In genomic region chr6:55453548-55453947, GRCm38 (mm10) we compare ENCODE assay signal across 9 mouse cellular contexts. TPM values are rescaled to one million over a fixed set of nuclear protein-coding genes. Genes with fewer than 3 reads are reported as not detected.
DNase-seq lines count a peak whose midpoint lies in the region; ATAC-seq and TF ChIP-seq lines count a peak whose summit lies in the region.
"Had no signal": no experiment of that assay in that cellular context is flagged by ENCODE, and none has a peak within 500 bp of the region (broad histone marks: within the 10 kb centered on the region; RNA-seq: fewer than 3 reads in every experiment).

No protein-coding gene starts in this region.

- WGBS in liver, adult 2 months, result 35% methylated on average over 1 of the region's 1 CpGs
- 42% methylated on average over 1 of the region's 1 CpGs for WGBS in liver, embryonic 11.5 days
- 64% methylated on average over 1 of the region's 1 CpGs for WGBS in hindbrain, embryonic 10.5 days
- WGBS in stomach, embryonic 16.5 days, result 24% methylated on average over 1 of the region's 1 CpGs

- no peak overlapping the region for H3K4me3 ChIP-seq in liver, adult 2 months (ENCODE audit: insufficient read depth, low read depth, low read length)
- no peak overlapping the region for H3K4me3 ChIP-seq in liver, embryonic 11.5 days (ENCODE audit: low read depth, low read length)
- peak overlapping the region; percentile 71 for H3K4me3 ChIP-seq in hindbrain, embryonic 10.5 days
- peak overlapping the region; percentile 51 for H3K4me3 ChIP-seq in stomach, embryonic 16.5 days (replicated peaks; ENCODE audit: low read length)

- TF ChIP-seq POLR2A in liver, adult 2 months (IDR thresholded peaks at IDR 0.05; ENCODE audit: extremely low read depth, insufficient read depth, low read length), result no peak

- ATAC-seq in liver, embryonic 11.5 days (replicated peaks; ENCODE audit: low FRiP score), result no peak
- ATAC-seq in stomach, embryonic 16.5 days (ENCODE audit: insufficient read depth, low FRiP score), result no peak

- no peaks in the 10 kb centered on the region for H3K9me3 ChIP-seq in liver, embryonic 11.5 days (ENCODE audit: control insufficient read depth, low read length)
- H3K9me3 ChIP-seq in hindbrain, embryonic 10.5 days, result no peaks in the 10 kb centered on the region
- H3K9me3 ChIP-seq in stomach, embryonic 16.5 days (replicated peaks; ENCODE audit: control insufficient read depth, low read length), result no peaks in the 10 kb centered on the region

- no peak for TF ChIP-seq CTCF in liver, adult 2 months (IDR thresholded peaks at IDR 0.05; ENCODE audit: low read depth, low read length)

- H3K36me3 ChIP-seq in liver, adult 2 months (ENCODE audit: control insufficient read depth, insufficient read depth, low read length), result no peaks in the 10 kb centered on the region
- H3K36me3 ChIP-seq in liver, embryonic 11.5 days (ENCODE audit: control insufficient read depth, insufficient read depth, low read length), result no peaks in the 10 kb centered on the region
- H3K36me3 ChIP-seq in hindbrain, embryonic 10.5 days, result peaks cover 12% of the 10 kb centered on the region; the same call in 1 of the 2 replicates
- no peaks in the 10 kb centered on the region for H3K36me3 ChIP-seq in stomach, embryonic 16.5 days (ENCODE audit: control insufficient read depth, insufficient read depth, low read length)

- DNase-seq in liver, adult 2 months (ENCODE audit: extremely low read depth, low read depth, low spot score), result peak; percentile 9
- DNase-seq in liver, embryonic 11.5 days (ENCODE audit: low spot score), result no peak
- DNase-seq in cerebellum, postnatal 36 days, result peak; percentile 36 to 44
- DNase-seq in hindbrain, embryonic 10.5 days (ENCODE audit: low spot score), result no peak
- DNase-seq in retina, embryonic 14.5 days (ENCODE audit: low spot score), result no peak
- no peak for DNase-seq in kidney, postnatal 14 days

- no peak overlapping the region for H3K27ac ChIP-seq in liver, adult 2 months (replicated peaks; ENCODE audit: insufficient read depth, low read depth, low read length)
- no peak overlapping the region for H3K27ac ChIP-seq in liver, embryonic 11.5 days (ENCODE audit: low read depth, low read length)
- peak overlapping the region; percentile 89; the same call in 1 of the 2 replicates for H3K27ac ChIP-seq in hindbrain, embryonic 10.5 days
- H3K27ac ChIP-seq in stomach, embryonic 16.5 days (ENCODE audit: low read length), result no peak overlapping the region

- H3K27me3 ChIP-seq in liver, adult 2 months (ENCODE audit: control insufficient read depth, insufficient read depth, low read length), result peaks cover 3% of the 10 kb centered on the region; the same call in 1 of the 2 replicates
- H3K27me3 ChIP-seq in liver, embryonic 11.5 days (replicated peaks; ENCODE audit: control insufficient read depth, insufficient read depth, low read length), result peaks cover 49% of the 10 kb centered on the region
- peaks cover 77% of the 10 kb centered on the region for H3K27me3 ChIP-seq in hindbrain, embryonic 10.5 days (ENCODE audit: insufficient read depth, poor library complexity, severe bottlenecking)
- peaks cover 34% of the 10 kb centered on the region for H3K27me3 ChIP-seq in stomach, embryonic 16.5 days (ENCODE audit: control insufficient read depth, insufficient read depth, low read length)

- no peak overlapping the region for H3K4me2 ChIP-seq in liver, embryonic 11.5 days
- H3K4me2 ChIP-seq in stomach, embryonic 16.5 days (ENCODE audit: low read depth, low read length), result peak overlapping the region; percentile 80

- H3K79me2 ChIP-seq in liver, adult 2 months (ENCODE audit: control insufficient read depth, insufficient read depth, low read length), result no peaks in the 10 kb centered on the region

- H3K9ac ChIP-seq in liver, adult 2 months (ENCODE audit: low read depth, low read length), result no peak overlapping the region
- H3K9ac ChIP-seq in liver, embryonic 11.5 days (ENCODE audit: low read depth, low read length), result no peak overlapping the region
- H3K9ac ChIP-seq in stomach, embryonic 16.5 days (ENCODE audit: low read length), result no peak overlapping the region

- H3K4me1 ChIP-seq in liver, adult 2 months (ENCODE audit: control insufficient read depth, insufficient read depth, low read length), result no peaks in the 10 kb centered on the region
- no peaks in the 10 kb centered on the region for H3K4me1 ChIP-seq in liver, embryonic 11.5 days (replicated peaks; ENCODE audit: control insufficient read depth, insufficient read depth, low read length)
- peaks cover 86% of the 10 kb centered on the region for H3K4me1 ChIP-seq in hindbrain, embryonic 10.5 days (replicated peaks)
- H3K4me1 ChIP-seq in stomach, embryonic 16.5 days (ENCODE audit: control insufficient read depth, insufficient read depth, low read length), result peaks cover 5% of the 10 kb centered on the region; the same call in 1 of the 2 replicates

RNA-seq across cellular contexts. Expression of gene Adcyap1r1, which starts 1.8 kb away (rescaled TPM):
- total RNA-seq in liver, adult 2 months (2014; rRNA removed), result 0.74 and 2.3 TPM in 2 replicates
- polyA plus RNA-seq in liver, adult 2 months (2012; rRNA removed), result 0.75 and 0.78 TPM in 2 replicates
- 0.33 and 0.78 TPM in 2 replicates for polyA plus RNA-seq in liver, embryonic 11.5 days (2014; fragmentation: Nextera tagmentation; extraction: Ambion mirVana)
- 31.4 and 32.4 TPM in 2 replicates for polyA plus RNA-seq in hindbrain, embryonic 10.5 days (2016; fragmentation: Nextera tagmentation; extraction: Ambion mirVana)
- 8.8 and 8.9 TPM in 2 replicates for polyA plus RNA-seq in stomach, embryonic 16.5 days (2015; fragmentation: Nextera tagmentation; extraction: Ambion mirVana)
- total RNA-seq: hematopoietic stem cell, adult 5-6 weeks; megakaryocyte-erythroid progenitor cell, adult 5-6 weeks had no signal

Comparison
In these comparisons a context has a peak if more than half of its experiments do, and no peak if none do; other contexts are left out.
1. DNase-seq: peak in liver, adult 2 months (single experiment) and cerebellum, postnatal 36 days (2 of 2); none in liver, embryonic 11.5 days (single experiment), hindbrain, embryonic 10.5 days (single experiment), retina, embryonic 14.5 days (single experiment) and kidney, postnatal 14 days (single experiment).
2. H3K4me3 ChIP-seq: peak in hindbrain, embryonic 10.5 days (single experiment) and stomach, embryonic 16.5 days (single experiment); none in liver, adult 2 months (single experiment) and liver, embryonic 11.5 days (single experiment).